Mouse (Mus musculus) stomach, postnatal 0 days (tissue): ENCODE results near the gene Wnt9b. TPM values are rescaled to one million over a fixed set of nuclear protein-coding genes. Genes with fewer than 3 reads are reported as not detected.
"Not testable (repeated sequence)": the region's sequence is repeated elsewhere in the genome, so short reads cannot be mapped to it uniquely, and the experiment has no call there.

Source experiments
- ATAC-seq: fragments of 200-750 bp; cut with Nextera tagmentation; 2 replicates; pipeline ENCODE4 v1.8.0; 2017; ENCODE audit not compliant: low FRiP score, low TSS enrichment
- DNase-seq: peaks from one replicate; pipeline ENCODE4 v3.0.0-alpha.2; 2016; ENCODE audit warnings: low spot score
- H3K27ac ChIP-seq: fragments of 300-500 bp; sonication (generic); replicated peaks from 2 replicates; pipeline ENCODE4 v1.5.1; 2014; ENCODE audit warnings: mild to moderate bottlenecking, control low read depth
- H3K27me3 ChIP-seq: fragments of 300-500 bp; sonication (generic); 2 replicates; pipeline ENCODE4 v1.6.1; 2014; ENCODE audit warnings: low read length; ENCODE audit not compliant: control insufficient read depth, insufficient read depth
- H3K36me3 ChIP-seq: fragments of 300-500 bp; sonication (generic); 2 replicates; pipeline ENCODE4 v1.6.1; 2014; ENCODE audit warnings: low read length, mixed read lengths; ENCODE audit not compliant: control insufficient read depth, insufficient read depth
- H3K4me1 ChIP-seq: fragments of 300-500 bp; sonication (generic); replicated peaks from 2 replicates; pipeline ENCODE4 v1.6.1; 2014; ENCODE audit warnings: antibody characterized with exemption; ENCODE audit not compliant: control insufficient read depth, insufficient read depth
- H3K4me2 ChIP-seq: fragments of 300-500 bp; sonication (generic); replicated peaks from 2 replicates; pipeline ENCODE4 v1.6.1; 2014; ENCODE audit warnings: low read depth, mild to moderate bottlenecking, control low read depth, moderate library complexity
- H3K4me3 ChIP-seq: fragments of 300-500 bp; sonication (generic); 2 replicates; pipeline ENCODE4 v1.5.1; 2014; ENCODE audit warnings: low read depth, low read length, control low read depth
- H3K9ac ChIP-seq: fragments of 300-500 bp; sonication (generic); 2 replicates; pipeline ENCODE4 v1.6.1; 2014; ENCODE audit warnings: mild to moderate bottlenecking, low read length, control low read depth, mixed read lengths
- H3K9me3 ChIP-seq: fragments of 300-500 bp; sonication (generic); 2 replicates; pipeline ENCODE4 v1.6.1; 2016; ENCODE audit warnings: low read length; ENCODE audit not compliant: control insufficient read depth
- CTCF ChIP-seq: IDR thresholded peaks from 2 replicates; pipeline ENCODE4 v1.5.1; 2016; ENCODE audit warnings: antibody characterized with exemption, low read depth, mild to moderate bottlenecking, moderate library complexity
- EP300 ChIP-seq: optimal IDR thresholded peaks from 2 replicates; pipeline ENCODE3; 2016; ENCODE audit warnings: antibody characterized with exemption
- WGBS: fragments of 180-500 bp; shearing (Covaris S2); extraction: QIAGEN DNeasy Blood & Tissue Kit; methylation state at CpG from one replicate; pipeline ENCODE4 v1.1.7; 2014; 5-methylcytosine and 5-hydroxymethylcytosine counted together
- polyA plus RNA-seq: library from polyadenylated mRNA; unstranded; fragments of >200 nt; fragmentation: Nextera tagmentation; extraction: Ambion mirVana; gene quantifications from 2 replicates; pipeline ENCODE4 v1.2.1, GENCODE M21; 2015

Wnt9b gene
- polyA plus RNA-seq, 1 experiment from 2014 or later: not detected

- 2% methylated on average over 23 of the region's 23 CpGs for WGBS
These were observed 23.1 kb upstream of the Wnt9b start for GRCm38 (mm10) chr11:103772505-103773386.

GRCm38 (mm10) chr11:103771160-103771817 is 21.7 kb upstream of the Wnt9b start:
- H3K4me2 ChIP-seq: no peak overlapping the region
- 4% methylated on average over 19 of the region's 19 CpGs for WGBS
- no peaks in the 10 kb centered on the region for H3K9me3 ChIP-seq
- no peak for TF ChIP-seq EP300
- TF ChIP-seq CTCF: no peak
- no peaks in the 10 kb centered on the region for H3K36me3 ChIP-seq
- peaks cover 2% of the 10 kb centered on the region; the same call in 1 of the 2 replicates for H3K4me1 ChIP-seq
- no peak overlapping the region for H3K4me3 ChIP-seq
- no peak overlapping the region for H3K9ac ChIP-seq
- no peak overlapping the region for H3K27ac ChIP-seq
- peaks cover 22% of the 10 kb centered on the region for H3K27me3 ChIP-seq
- ATAC-seq (no peak), DNase-seq (no peak)

More at GRCm38 (mm10) chr11:103772505-103773386, 23.1 kb upstream of the Wnt9b start:
- Histone ChIP-seq H3K4me1 (peaks cover 2% of the 10 kb centered on the region; the same call in 1 of the 2 replicates), H3K36me3 (no peaks in the 10 kb centered on the region), H3K27ac (no peak overlapping the region), H3K27me3 (peaks cover 22% of the 10 kb centered on the region), H3K9me3 (no peaks in the 10 kb centered on the region), H3K4me2 (peak overlapping the region; percentile 41), H3K9ac (no peak overlapping the region), H3K4me3 (peak overlapping the region; percentile 24; the same call in 1 of the 2 replicates)
- TF ChIP-seq EP300 (no peak), CTCF (no peak)
- ATAC-seq (no peak), DNase-seq (no peak)

- Histone ChIP-seq H3K4me3 (no peak overlapping the region), H3K27me3 (no peaks in the 10 kb centered on the region), H3K9me3 (no peaks in the 10 kb centered on the region), H3K36me3 (no peaks in the 10 kb centered on the region), H3K27ac (no peak overlapping the region), H3K4me2 (no peak overlapping the region), H3K9ac (no peak overlapping the region), H3K4me1 (no peaks in the 10 kb centered on the region)
- TF ChIP-seq CTCF (no peak), EP300 (no peak)
- DNase-seq (no peak), ATAC-seq (no peak)
- 36% methylated on average over 6 of the region's 6 CpGs for WGBS
These were observed 16.0 kb upstream of the Wnt9b start for GRCm38 (mm10) chr11:103765556-103766011.

DNA sequence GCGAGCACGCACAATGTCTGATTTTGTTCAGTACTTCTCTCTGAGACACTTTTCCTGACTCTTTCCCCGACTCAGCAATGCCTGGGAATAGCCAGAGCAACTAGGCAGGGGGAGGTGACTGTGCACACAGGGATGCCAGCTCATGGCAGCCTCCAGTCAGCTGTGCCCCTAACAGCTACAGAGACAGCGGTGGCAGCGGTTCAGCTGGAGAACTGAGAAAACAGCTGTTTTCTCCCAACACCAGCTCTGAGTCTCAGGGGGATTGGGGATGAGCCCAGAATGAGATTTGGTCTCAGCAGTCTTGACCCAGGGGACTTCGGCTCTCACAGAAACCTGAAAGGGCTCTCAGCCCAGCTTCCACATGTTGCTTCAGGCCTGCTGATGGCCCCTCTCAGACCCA is 15.0 kb upstream of the Wnt9b start:
- H3K27me3 ChIP-seq: no peaks in the 10 kb centered on the region
- no peak for DNase-seq
- ATAC-seq: no peak
- no peak overlapping the region for H3K9ac ChIP-seq
- H3K4me2 ChIP-seq: no peak overlapping the region
- no peaks in the 10 kb centered on the region for H3K9me3 ChIP-seq
- 52% methylated on average over 6 of the region's 6 CpGs for WGBS
- no peak overlapping the region for H3K4me3 ChIP-seq
- no peaks in the 10 kb centered on the region for H3K4me1 ChIP-seq
- H3K36me3 ChIP-seq: no peaks in the 10 kb centered on the region
- no peak overlapping the region for H3K27ac ChIP-seq
- no peak for TF ChIP-seq EP300
- TF ChIP-seq CTCF: no peak

- DNase-seq (no peak), ATAC-seq (peak; percentile 66)
- Histone ChIP-seq H3K36me3 (no peaks in the 10 kb centered on the region), H3K27ac (no peak overlapping the region), H3K9ac (no peak overlapping the region), H3K27me3 (no peaks in the 10 kb centered on the region), H3K4me3 (no peak overlapping the region), H3K9me3 (no peaks in the 10 kb centered on the region), H3K4me1 (no peaks in the 10 kb centered on the region), H3K4me2 (no peak overlapping the region)
- WGBS: 19% methylated on average over 10 of the region's 10 CpGs
- TF ChIP-seq EP300: no peak
- peak; percentile 90 for TF ChIP-seq CTCF
These were observed 14.0 kb upstream of the Wnt9b start for GRCm38 (mm10) chr11:103763410-103764163.

- not testable (repeated sequence) for H3K4me3 ChIP-seq, H3K36me3 ChIP-seq, H3K4me2 ChIP-seq, H3K4me1 ChIP-seq, DNase-seq, H3K9me3 ChIP-seq, H3K27ac ChIP-seq, H3K27me3 ChIP-seq, ATAC-seq, H3K9ac ChIP-seq
- 86% methylated on average over 5 of the region's 5 CpGs for WGBS
These were observed 11.3 kb upstream of the Wnt9b start for GRCm38 (mm10) chr11:103760891-103761290.
